Mouse (Mus musculus) lung, adult 2 months (tissue): ENCODE measurements around the gene Cacna1i. TPM values are rescaled to one million over a fixed set of nuclear protein-coding genes. Genes with fewer than 3 reads are reported as not detected.

ENCODE experiments used
- DNase-seq: peaks from one replicate; pipeline ENCODE4 v3.0.0; 2022
- H3K4me1 ChIP-seq: fragments of 200-500 bp; 2 replicates; pipeline ENCODE4 v1.6.1; 2011; ENCODE audit warnings: low read length; ENCODE audit not compliant: control insufficient read depth, insufficient read depth
- H3K4me3 ChIP-seq: fragments of 200-500 bp; replicated peaks from 2 replicates; pipeline ENCODE3; 2011; ENCODE audit warnings: low read depth, mild to moderate bottlenecking, control low read depth, low read length; ENCODE audit errors: extremely low read depth
- CTCF ChIP-seq: fragments of 200-500 bp; IDR thresholded peaks from 2 replicates; pipeline ENCODE4 v1.5.1; 2011; ENCODE audit warnings: mild to moderate bottlenecking, low read length, control low read depth; ENCODE audit not compliant: insufficient read depth
- POLR2A ChIP-seq: fragments of 200-500 bp; IDR thresholded peaks from 2 replicates; pipeline ENCODE4 v1.6.1; 2011; ENCODE audit warnings: low read depth, mild to moderate bottlenecking, control low read depth, low read length, borderline replicate concordance; ENCODE audit errors: extremely low read depth
- WGBS: fragments of 180-500 bp; shearing (Covaris S2); methylation state at CpG from one replicate; pipeline ENCODE4 v1.1.7; 2018; 5-methylcytosine and 5-hydroxymethylcytosine counted together
- polyA plus RNA-seq: library from polyadenylated mRNA; depleted of rRNA; stranded (reverse); fragments of >200 nt; gene quantifications from 2 replicates; pipeline ENCODE4 v1.2.3, GENCODE M21; 2012; rRNA removed

Gene Cacna1i
- polyA plus RNA-seq, 1 experiment = 1.2 TPM

GRCm38 (mm10) chr15:80417066-80417465 is 130.0 kb downstream of the Cacna1i start:
- no peak overlapping the region for H3K4me3 ChIP-seq
- no peak for TF ChIP-seq POLR2A
- TF ChIP-seq CTCF = no peak
- 70% methylated on average over 7 of the region's 9 CpGs for WGBS
- no peak for DNase-seq
- peaks cover 7% of the 10 kb centered on the region; the same call in 1 of the 2 replicates for H3K4me1 ChIP-seq

- 79% methylated on average over 2 of the region's 2 CpGs for WGBS
- Histone ChIP-seq H3K4me3 (no peak overlapping the region), H3K4me1 (peaks cover 7% of the 10 kb centered on the region; the same call in 1 of the 2 replicates)
- TF ChIP-seq CTCF (no peak), POLR2A (no peak)
- DNase-seq = no peak
These were observed 131.1 kb downstream of the Cacna1i start for GRCm38 (mm10) chr15:80418146-80418545.

- no peaks in the 10 kb centered on the region for H3K4me1 ChIP-seq
- TF ChIP-seq CTCF (no peak), POLR2A (no peak)
- WGBS = 79% methylated on average over 11 of the region's 11 CpGs
- no peak for DNase-seq
- no peak overlapping the region for H3K4me3 ChIP-seq
These were observed 143.3 kb downstream of the Cacna1i start for GRCm38 (mm10) chr15:80430324-80430723.

- 67% methylated on average over 5 of the region's 5 CpGs for WGBS
- no peak for DNase-seq
- no peak for TF ChIP-seq POLR2A
- TF ChIP-seq CTCF = no peak
These were observed 149.9 kb downstream of the Cacna1i start for GRCm38 (mm10) chr15:80436961-80437360.

GRCm38 (mm10) chr15:80437996-80438395 is 151.0 kb downstream of the Cacna1i start:
- TF ChIP-seq CTCF = no peak
- no peak for TF ChIP-seq POLR2A
- 84% methylated on average over 9 of the region's 9 CpGs for WGBS
- Histone ChIP-seq H3K4me3 (no peak overlapping the region), H3K4me1 (no peaks in the 10 kb centered on the region)
- no peak for DNase-seq

More at GRCm38 (mm10) chr15:80436961-80437360, 149.9 kb downstream of the Cacna1i start:
- Histone ChIP-seq H3K4me1 (no peaks in the 10 kb centered on the region), H3K4me3 (no peak overlapping the region)

- TF ChIP-seq CTCF = no peak
- no peak for TF ChIP-seq POLR2A
- DNase-seq = no peak
- H3K4me3 ChIP-seq = no peak overlapping the region
- no peaks in the 10 kb centered on the region for H3K4me1 ChIP-seq
- WGBS = 89% methylated on average over 9 of the region's 9 CpGs
These were observed 151.4 kb downstream of the Cacna1i start for GRCm38 (mm10) chr15:80438423-80438822.

- H3K4me1 ChIP-seq = no peaks in the 10 kb centered on the region
- WGBS = 68% methylated on average over 6 of the region's 6 CpGs
- H3K4me3 ChIP-seq = no peak overlapping the region
- DNase-seq = no peak
- no peak for TF ChIP-seq CTCF
- no peak for TF ChIP-seq POLR2A
These were observed 153.2 kb downstream of the Cacna1i start for GRCm38 (mm10) chr15:80440195-80440594.

GRCm38 (mm10) chr15:80445956-80446687 is 159.1 kb downstream of the Cacna1i start:
- DNase-seq = no peak
- WGBS = 41% methylated on average over 15 of the region's 15 CpGs
- TF ChIP-seq CTCF (no peak), POLR2A (no peak)
- Histone ChIP-seq H3K4me3 (no peak overlapping the region), H3K4me1 (no peaks in the 10 kb centered on the region)

Other genes starting within 250 kb of the Cacna1i start
- 44.1 and 50.9 TPM in 2 replicates for gene Syngr1, start 195.9 kb upstream of the Cacna1i start, polyA plus RNA-seq
- 369 and 428 TPM in 2 replicates for gene Rpl3, start 195.4 kb upstream of the Cacna1i start, polyA plus RNA-seq
- 19.1 and 23.5 TPM in 2 replicates for gene Tab1, start 154.1 kb upstream of the Cacna1i start, polyA plus RNA-seq
- gene Mgat3, start 113.5 kb upstream of the Cacna1i start, polyA plus RNA-seq = 21.5 and 23.9 TPM in 2 replicates
- gene Mief1, start 53.2 kb upstream of the Cacna1i start, polyA plus RNA-seq = 10.7 and 14.6 TPM in 2 replicates
- gene AC140267.1, start 51.4 kb upstream of the Cacna1i start, polyA plus RNA-seq = not detected in 2 replicates
- gene Atf4, start 32.1 kb upstream of the Cacna1i start, polyA plus RNA-seq = 142 and 154 TPM in 2 replicates
- 14.4 and 15.6 TPM in 2 replicates for gene Rps19bp1, start 22.9 kb upstream of the Cacna1i start, polyA plus RNA-seq